Mouse (Mus musculus) embryonic fibroblast, embryonic 13.5 days (primary cell): Measurements from ENCODE around the gene Tshz2.

Experiments used
- CTCF ChIP-seq: IDR thresholded peaks from 2 replicates; pipeline ENCODE4 v1.5.1; 2011; ENCODE audit warnings: mild to moderate bottlenecking, control low read depth, low read length, moderate library complexity, borderline replicate concordance; ENCODE audit not compliant: insufficient read depth
- POLR2A ChIP-seq: IDR thresholded peaks from 2 replicates; pipeline ENCODE4 v1.6.1; 2011; ENCODE audit warnings: low read depth, mild to moderate bottlenecking, control low read depth, low read length, moderate library complexity

DNA sequence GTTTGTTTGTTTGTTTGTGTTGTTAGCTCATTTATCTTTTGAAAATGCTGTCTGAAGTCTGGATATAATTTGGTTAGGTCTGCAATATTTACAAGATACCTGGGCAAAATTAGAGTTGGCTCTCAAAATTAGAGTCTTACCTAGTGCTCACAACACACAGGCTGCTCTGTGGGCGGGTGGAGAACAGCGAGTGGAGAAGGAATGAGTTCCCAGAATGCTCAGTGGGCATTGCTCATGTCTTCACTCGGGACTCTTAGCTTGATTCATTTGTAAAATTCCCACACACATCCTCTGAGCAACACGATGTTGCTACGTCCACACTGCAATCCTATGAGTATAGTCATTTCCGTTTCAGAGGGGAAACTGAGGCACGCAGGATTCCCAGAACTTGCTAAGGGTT, 180.1 kb downstream of the Tshz2 start:
- TF ChIP-seq CTCF: no peak
- no peak for TF ChIP-seq POLR2A
